Mouse (Mus musculus) frontal cortex, postnatal 36 days (tissue): ENCODE measurements around the gene Etv3.
"Not testable (repeated sequence)": the region's sequence is repeated elsewhere in the genome, so short reads cannot be mapped to it uniquely, and the experiment has no call there.

Experiments
- DNase-seq, 2 experiments: peaks; one replicate each; pipeline ENCODE4 v3.0.0; 2022; ENCODE audit warnings: low spot score in 2 of 2

The Etv3 gene

DNA sequence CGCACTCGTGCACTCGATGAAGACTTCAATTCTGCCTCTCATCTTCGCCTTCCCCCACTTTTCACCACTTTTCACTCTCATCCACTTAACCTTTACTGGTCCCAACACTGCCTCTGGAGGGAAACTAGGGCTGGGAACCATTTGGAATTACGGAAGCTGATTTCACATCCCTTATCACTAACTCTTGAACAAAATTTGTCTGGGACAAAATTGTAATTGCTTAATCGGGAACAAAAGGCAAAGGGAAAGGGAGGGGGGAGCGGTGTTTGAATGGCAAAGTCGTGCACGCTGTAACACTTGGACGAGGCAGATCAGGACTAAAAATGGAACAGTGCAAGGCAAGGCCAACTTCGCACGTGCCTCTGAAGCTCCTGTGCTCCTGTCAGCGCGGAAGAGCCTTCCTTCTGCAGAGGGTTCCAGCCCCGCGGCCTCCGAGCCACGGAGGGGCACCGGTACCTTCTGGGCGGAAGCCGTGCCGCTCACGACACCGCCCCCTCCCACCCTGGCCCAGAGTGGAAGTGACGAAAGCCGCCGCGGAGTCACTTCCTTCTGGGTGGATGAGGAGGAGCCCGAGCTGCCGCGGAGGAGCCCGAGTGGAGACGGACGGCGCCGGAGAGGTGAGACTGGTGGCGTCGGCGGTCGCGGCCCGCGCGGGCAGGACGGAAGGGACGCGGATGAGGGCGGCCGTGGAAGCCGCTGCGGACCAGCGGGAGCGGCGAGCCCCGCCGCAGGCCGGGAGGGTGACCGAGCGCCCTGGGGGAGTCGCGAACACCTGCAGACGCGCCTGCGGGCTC, at the start of gene Etv3:
TSS of gene Etv3 (plus strand) at position 365 of the 794 bp plus-strand sequence.
- DNase-seq = peak; percentile 89 to 92

DNA sequence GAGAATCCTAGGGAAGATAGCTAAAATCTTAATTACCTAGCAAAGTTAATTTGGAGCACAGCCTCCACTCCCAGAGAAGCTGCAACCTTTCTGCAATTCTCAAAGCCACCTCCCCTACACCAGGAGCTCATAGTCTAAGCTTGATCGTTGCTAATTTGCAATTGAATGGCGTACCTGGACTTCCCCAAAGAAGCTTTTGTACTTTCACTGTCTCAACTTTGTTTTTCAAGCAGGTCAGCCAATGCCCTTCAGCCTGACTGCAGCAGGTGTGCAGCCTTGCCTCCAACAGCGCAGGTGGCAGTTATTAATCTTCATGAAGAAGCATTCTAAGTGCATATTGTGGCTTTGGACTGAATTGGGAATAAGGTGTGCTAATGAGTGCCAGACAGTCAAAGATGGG, 47.3 kb upstream of the Etv3 start:
- not testable (repeated sequence) for DNase-seq

DNA sequence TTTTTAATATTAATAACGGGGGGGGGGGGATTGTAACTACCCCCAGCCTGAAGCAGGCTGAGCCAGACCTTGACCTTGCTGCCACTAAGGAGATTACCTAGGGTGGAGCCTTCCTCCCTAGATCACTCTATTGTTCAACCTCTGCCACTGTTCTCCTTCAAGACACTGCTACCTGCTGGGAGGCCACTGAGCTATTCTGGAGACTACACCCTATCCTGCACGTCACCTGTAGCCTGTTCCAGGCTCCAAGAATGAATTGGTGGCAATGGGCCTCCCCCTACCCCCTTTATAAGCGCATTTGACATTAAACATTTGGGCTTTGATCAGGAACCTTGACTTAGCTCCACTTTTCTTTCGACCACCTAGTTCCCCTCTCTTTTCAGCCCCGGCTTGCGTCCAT, 46.6 kb upstream of the Etv3 start:
- not testable (repeated sequence) for DNase-seq

- DNase-seq = not testable (repeated sequence)
Measured at GRCm38 (mm10) chr3:87479230-87479629, 46.0 kb upstream of the Etv3 start.

DNA sequence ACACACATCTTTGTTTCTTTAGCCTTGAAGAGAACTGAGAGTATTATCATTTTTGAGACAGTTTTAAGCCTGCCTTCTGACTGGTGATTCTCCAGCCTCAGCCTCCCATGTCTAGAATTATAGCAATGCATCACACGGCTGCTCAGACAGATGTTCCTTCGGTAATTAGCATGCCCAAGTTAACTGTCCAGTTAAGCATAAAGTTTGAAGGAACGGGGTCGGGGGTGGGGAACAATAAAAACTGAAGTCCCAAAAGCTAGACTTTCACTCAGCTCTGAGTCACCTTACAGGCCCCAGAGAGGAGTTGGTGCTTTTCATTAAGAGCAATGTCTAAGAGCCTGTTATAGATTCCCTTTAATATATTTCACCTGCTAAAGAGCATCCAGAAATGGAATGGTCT, 37.8 kb upstream of the Etv3 start:
- no peak for DNase-seq

DNA sequence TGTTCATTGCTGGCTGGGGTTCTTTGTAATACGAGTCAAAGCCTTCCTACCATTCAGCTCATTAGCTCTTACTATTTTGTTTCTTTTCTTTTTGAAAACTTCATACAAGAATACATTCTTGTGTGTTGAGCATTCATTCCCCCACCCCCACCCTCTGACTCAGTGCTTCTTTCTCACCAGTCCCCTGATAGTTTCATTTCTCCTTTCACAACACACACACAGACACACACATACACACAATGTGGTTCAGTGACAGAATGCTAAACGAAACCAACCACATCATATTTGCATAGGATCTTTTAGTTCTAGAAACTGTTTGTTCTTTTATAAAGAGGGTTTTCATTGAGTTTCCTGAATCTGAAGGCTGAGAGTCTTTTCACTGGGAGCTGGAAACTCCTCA, 37.3 kb upstream of the Etv3 start:
- DNase-seq = no peak

DNA sequence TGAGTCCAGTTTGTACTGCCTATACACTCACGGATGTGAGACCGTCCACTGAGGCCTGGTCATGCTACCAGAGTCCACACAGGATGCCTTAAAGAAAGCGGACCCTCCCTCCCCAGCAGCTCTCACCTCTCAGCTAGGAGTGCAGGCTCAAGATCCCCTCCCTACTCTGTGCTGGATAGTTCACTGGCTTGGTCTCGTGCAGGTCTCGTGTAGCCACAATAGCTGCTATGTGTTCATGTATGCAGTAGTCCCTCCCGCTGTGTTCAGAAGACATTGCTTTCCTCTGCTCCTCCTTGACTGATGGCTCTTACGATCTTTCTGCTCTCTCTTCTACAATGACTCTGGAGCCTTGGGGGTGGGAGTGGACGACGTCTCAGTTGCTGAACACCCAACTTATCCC, 26.9 kb upstream of the Etv3 start:
- no peak for DNase-seq

GRCm38 (mm10) chr3:87499072-87499471, 26.1 kb upstream of the Etv3 start:
- peak; percentile 66 to 88 for DNase-seq

GRCm38 (mm10) chr3:87500088-87501055, 24.8 kb upstream of the Etv3 start:
- no peak for DNase-seq

DNA sequence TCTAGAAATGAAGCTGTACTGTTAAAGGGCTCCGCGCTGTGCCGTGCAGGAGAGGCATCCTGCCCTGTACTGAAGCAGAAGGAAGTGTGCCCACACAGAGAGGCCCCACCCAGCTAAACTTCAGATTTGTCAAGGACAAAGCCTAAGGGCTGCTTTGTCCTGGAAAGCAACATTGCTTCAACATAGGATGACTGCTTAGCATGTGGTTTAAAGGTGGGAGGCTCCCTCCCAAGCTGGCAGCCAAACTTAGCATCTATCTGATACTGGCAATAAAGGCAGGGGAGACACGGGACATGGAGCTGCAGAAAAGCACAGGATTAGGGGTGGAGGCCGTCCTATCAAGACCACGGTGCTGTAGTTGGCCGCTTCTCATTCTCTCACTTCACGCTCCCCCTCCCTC, 24.1 kb upstream of the Etv3 start:
- DNase-seq = no peak

DNA sequence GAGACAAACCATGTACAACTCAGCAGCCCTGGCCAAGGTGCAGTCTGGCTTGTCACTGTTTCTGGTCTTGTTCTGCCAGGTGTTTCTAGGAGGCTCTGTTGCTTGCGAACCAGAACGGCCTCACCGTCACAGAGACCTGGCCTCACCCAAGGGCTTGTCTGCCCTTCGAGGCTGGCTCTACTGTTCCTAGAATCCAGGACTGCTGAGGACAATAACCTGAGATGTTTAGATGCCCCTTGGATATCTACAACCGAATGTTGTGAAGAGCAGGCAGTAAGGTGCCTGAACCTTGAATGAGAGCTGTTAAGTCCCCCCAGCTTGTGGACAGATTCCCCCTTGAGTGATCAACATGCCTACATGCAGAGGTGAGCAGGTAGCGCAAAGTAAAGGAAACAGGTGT, 22.4 kb upstream of the Etv3 start:
- DNase-seq = no peak

- DNase-seq = peak in 1 of 2 experiments; percentile 42
Measured at GRCm38 (mm10) chr3:87504330-87504729, 20.9 kb upstream of the Etv3 start.

DNA sequence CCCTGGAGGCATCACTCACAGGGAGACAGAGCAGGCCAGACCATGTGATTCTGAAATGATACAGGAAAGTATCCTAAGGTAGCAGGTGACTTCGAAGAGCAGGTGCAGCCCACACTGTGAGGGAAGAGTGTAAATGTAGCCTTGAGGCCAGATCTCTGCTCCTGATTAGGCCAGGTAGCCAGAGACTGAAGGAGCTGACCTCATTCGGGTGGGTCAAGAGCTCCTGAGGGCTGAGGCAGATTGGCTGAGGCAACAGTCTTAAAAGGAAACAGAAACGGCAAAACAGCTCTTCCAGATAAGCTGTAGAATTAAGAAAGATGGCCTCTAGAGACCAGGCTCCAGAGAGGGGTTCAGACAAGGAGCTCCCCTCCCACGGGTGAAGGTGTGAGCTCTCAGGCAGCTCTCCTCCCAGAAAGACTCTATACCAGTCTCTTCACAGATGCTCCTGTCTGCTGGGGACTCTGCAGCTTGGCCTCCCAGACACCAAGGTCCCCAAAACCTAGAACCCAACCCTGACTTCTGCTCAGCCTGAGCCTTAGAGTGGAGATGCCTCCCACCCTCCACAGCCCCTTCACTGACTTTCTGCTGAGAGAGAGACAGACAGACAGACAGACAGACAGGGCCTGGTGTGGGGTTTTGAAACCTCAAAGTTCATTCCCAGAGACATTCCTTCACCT, 20.3 kb upstream of the Etv3 start:
- DNase-seq = no peak

DNA sequence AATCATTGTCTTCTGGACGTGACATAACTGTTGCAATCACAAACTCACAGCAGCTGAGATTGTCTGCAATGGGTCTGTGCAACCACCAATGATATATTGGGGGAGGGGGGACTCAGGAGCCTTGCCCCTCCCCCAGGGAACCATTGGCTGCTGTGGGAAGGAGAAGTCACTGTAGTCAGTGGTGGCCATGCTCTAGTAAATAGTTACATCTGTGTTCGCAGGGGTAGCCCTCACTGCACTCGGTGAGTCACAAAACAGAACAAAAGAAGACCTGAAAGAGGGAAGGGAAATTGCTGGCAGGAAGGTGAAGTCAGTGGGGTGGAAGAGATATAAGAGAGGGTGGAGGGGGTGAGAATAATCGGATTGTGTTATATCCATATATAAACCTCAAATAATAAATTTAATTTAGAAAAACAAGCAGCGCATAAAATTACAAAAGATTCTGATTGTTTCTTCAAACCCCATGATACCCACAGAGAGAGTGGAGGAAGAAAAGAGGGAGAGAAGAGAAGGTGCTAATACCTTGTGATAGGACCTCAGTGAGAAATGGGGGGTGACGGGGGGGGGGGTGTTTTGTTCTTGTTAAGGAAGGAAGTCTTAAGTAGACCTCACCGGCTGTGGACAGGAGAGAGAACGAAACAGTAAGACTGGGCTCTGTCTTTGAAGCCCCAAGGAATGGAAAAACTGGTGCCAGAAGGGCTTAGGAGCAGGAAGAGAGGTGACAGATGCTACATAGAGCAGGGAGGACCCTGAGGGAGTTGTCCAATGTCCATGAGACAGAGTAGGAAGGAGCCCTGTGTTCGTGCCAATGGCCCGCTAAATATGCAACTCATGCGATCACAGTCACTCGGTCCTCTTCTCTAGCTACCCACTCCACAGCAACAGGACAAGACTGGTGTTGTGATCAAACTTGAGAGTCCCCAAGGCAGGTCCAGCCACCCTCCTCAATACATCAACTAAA, 18.5 kb upstream of the Etv3 start:
- no peak for DNase-seq

- DNase-seq = peak; percentile 80 to 86
Measured at GRCm38 (mm10) chr3:87508205-87508901, 16.9 kb upstream of the Etv3 start.

DNA sequence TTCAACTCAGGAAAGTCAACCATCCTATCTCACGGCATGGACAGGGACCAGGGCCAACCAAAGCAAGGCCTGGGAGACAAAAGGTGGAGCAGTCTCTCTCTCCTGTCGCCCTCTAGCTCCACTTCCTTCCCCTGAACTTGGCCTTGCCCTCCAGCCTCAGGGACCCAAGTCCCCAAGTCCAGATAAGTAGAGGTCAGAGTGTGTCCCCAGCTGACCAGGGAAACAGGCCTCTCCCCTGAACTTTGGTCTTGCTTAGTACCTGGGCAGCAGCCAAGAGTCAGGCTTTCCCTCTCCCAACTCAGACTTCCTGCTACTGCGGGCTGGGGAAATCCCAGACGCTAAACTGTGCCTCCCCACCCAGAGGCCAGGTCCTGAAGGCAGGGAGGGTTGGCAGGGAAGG, 16.1 kb upstream of the Etv3 start:
- no peak for DNase-seq

- no peak for DNase-seq
Measured at GRCm38 (mm10) chr3:87510832-87511231, 14.4 kb upstream of the Etv3 start.

- DNase-seq = no peak
Measured at GRCm38 (mm10) chr3:87511971-87512765, 13.0 kb upstream of the Etv3 start.

GRCm38 (mm10) chr3:87515567-87516081, 9.6 kb upstream of the Etv3 start:
- DNase-seq = no peak
